Comparison of ENCODE assay signal across 20 mouse cellular contexts in the genomic region with DNA sequence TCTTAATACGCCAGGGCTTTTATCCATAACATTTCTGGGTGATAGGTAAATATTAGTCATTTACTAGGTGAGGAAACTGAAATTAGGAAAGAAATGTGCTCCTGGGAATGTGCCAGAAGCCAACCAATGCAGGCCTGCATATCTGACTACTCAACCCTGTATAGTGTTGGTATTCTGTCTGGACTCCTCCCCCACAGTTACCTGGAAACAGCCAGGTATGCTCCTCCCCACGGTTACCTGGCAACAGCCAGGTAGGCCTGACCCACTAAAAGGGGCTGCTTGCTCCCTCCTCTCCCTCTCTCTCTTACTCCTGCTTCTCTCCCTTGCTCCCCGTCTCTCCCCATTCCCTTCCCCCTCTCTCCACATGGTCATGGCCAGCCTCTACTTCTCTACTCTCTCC.
"Had no signal": no experiment of that assay in that cellular context is flagged by ENCODE, and none has a peak within 500 bp of the region (broad histone marks: within the 10 kb centered on the region; RNA-seq: fewer than 3 reads in every experiment).

No protein-coding gene starts in this region.

- H3K9me3 ChIP-seq: limb, embryonic 10.5 days; limb, embryonic 13.5 days; liver, embryonic 12.5 days; liver, embryonic 15.5 days; midbrain, embryonic 12.5 days; midbrain, embryonic 15.5 days; neural tube, embryonic 12.5 days; neural tube, embryonic 15.5 days had no signal

- H3K4me3 ChIP-seq: layer of hippocampus, adult 2 months; limb, embryonic 10.5 days; limb, embryonic 13.5 days; liver, embryonic 12.5 days; liver, embryonic 15.5 days; midbrain, embryonic 12.5 days; midbrain, embryonic 15.5 days; neural tube, embryonic 12.5 days; neural tube, embryonic 15.5 days had no signal

- H3K4me1 ChIP-seq: limb, embryonic 13.5 days; midbrain, embryonic 12.5 days; midbrain, embryonic 15.5 days; neural tube, embryonic 12.5 days; neural tube, embryonic 15.5 days had no signal

- H3K9ac ChIP-seq: limb, embryonic 13.5 days; liver, embryonic 12.5 days; liver, embryonic 15.5 days; midbrain, embryonic 12.5 days; midbrain, embryonic 15.5 days; neural tube, embryonic 12.5 days; neural tube, embryonic 15.5 days had no signal

- H3K36me3 ChIP-seq: limb, embryonic 10.5 days; limb, embryonic 13.5 days; midbrain, embryonic 12.5 days; midbrain, embryonic 15.5 days; neural tube, embryonic 12.5 days; neural tube, embryonic 15.5 days had no signal

- H3K27me3 ChIP-seq: limb, embryonic 13.5 days; liver, embryonic 12.5 days; liver, embryonic 15.5 days; midbrain, embryonic 12.5 days; midbrain, embryonic 15.5 days; neural tube, embryonic 12.5 days; neural tube, embryonic 15.5 days had no signal

- DNase-seq: kidney, adult 18-20 months; kidney, adult 9 months; kidney, postnatal 14 days; layer of hippocampus, adult 9-11 months; liver; lung, adult 2 months; right cerebral cortex, adult 18-20 months; right cerebral cortex, postnatal 14 days; right cerebral cortex, postnatal 4 days; thymus, postnatal 25 days had no signal

- ATAC-seq: liver, embryonic 12.5 days; midbrain, embryonic 15.5 days had no signal

- H3K27ac ChIP-seq: limb, embryonic 10.5 days; limb, embryonic 13.5 days; liver, embryonic 12.5 days; liver, embryonic 15.5 days; macrophage; midbrain, embryonic 12.5 days; midbrain, embryonic 15.5 days; neural tube, embryonic 12.5 days; neural tube, embryonic 15.5 days had no signal

- H3K4me2 ChIP-seq: limb, embryonic 13.5 days; liver, embryonic 12.5 days; liver, embryonic 15.5 days; midbrain, embryonic 12.5 days; midbrain, embryonic 15.5 days; neural tube, embryonic 12.5 days; neural tube, embryonic 15.5 days had no signal
